Mouse (Mus musculus) heart, postnatal 14 days (tissue): ENCODE results near the gene Fam193b. TPM values are rescaled to one million over a fixed set of nuclear protein-coding genes. Genes with fewer than 3 reads are reported as not detected.

Source experiments
- DNase-seq, 2 experiments: peaks; one replicate each; pipeline ENCODE4 v3.0.0; 2021 to 2022
- intact Hi-C: fragments of 180-260 bp; cut with DNase I; formaldehyde crosslinking; loops from one replicate; pipeline ENCODE4 v1.15.1; 2025
- microRNA-seq, 2 experiments: library from miRNA; unstranded; fragments of <30 nt; microRNA quantifications; one replicate each; pipeline ENCODE4 v1.2.0; 2021 to 2022
- total RNA-seq, 2 experiments: library from RNA; stranded (reverse); gene quantifications; 2 replicates each; pipeline ENCODE4 v1.2.3; 2021

The Fam193b gene
- total RNA-seq, 2 experiments from 2014 or later = 24.8 to 26.9 TPM

DNA sequence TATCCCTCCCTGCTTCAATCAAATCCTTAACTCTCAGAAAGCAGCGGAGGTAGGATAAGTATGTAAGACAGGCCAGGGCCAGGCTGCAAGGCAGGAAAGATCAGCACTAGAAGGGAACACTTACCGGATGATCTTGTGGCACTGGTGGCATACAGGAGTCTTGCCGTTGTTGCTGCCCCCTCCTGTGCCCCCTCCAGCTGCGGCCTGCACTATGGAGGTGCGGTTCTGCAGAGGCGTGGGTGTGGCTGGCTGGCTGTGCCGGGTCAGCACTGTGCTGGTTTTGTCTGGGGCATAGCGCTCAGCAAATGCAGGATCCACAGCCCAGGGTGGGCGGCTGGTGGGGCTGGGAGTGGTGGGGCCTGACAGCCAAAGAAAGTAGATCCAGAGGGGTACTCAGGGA lies 65.1 kb downstream of the Fam193b start:
- no peak for DNase-seq
- intact Hi-C loops = no loop called here

DNA sequence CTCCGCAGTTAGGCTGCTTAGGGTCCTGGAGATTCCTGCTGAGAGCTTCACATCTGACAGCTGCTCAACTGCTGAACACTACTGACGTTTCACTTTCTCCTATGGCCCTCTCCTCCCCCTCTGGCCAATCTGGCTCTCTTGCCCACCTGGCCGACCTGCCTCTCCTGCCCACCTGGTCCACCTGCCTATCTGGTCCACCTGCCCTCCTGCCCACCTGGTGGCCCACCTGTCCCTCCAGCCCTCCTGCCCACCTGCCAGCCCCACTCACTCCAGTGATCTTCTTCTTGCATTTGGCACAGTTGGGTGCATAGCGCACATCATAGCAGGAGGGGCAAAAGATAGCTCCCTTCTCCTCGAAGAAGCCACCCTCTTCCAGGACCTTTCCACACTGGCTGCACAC lies 66.5 kb downstream of the Fam193b start:
- DNase-seq = no peak
- intact Hi-C loops = no loop called here

DNA sequence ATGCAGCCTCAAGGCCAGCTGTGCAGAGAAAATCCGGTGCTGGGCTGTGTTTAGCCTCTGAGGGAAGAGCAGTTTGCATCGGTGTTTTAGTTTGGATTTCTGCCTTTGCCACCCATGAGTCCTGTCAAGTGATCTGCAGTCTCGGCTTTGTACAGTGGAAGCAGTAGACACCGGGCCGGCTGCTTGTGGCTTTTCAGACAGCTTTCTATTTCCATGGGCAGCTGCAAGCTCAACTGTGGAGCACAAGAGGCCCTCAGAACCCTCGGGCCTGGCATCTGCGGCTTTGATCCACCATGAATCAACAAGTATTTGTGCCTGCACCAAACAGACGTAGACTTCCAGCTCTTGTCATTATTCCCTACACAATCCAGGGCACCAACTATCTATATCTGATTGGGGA lies 68.5 kb downstream of the Fam193b start:
- intact Hi-C loops = loop anchor here (2.0 kb wide), 1 partner anchor 14 kb away; the partner anchor contains the start of gene Dbn1
- no peak for DNase-seq

DNA sequence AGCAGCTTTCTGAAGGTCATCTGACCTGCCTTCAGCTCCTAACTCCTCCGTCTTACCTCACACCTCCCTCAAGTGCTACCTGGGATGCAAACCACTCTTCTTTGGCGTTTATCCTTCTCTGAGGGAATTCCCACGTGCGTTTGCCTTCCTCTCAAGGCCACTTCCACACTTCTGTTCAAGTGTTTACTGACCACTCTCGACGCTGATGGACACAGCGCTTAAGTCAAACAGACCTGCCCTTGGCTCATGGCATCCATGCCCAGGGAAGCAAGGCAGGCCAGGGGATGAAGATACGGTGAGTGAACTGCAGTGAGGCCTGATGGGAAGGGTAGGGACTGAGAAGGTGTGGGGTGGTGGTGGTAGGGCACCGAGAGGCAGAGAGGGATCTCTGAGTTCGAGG lies 70.3 kb downstream of the Fam193b start:
- intact Hi-C loops = no loop called here
- DNase-seq = no peak

DNA sequence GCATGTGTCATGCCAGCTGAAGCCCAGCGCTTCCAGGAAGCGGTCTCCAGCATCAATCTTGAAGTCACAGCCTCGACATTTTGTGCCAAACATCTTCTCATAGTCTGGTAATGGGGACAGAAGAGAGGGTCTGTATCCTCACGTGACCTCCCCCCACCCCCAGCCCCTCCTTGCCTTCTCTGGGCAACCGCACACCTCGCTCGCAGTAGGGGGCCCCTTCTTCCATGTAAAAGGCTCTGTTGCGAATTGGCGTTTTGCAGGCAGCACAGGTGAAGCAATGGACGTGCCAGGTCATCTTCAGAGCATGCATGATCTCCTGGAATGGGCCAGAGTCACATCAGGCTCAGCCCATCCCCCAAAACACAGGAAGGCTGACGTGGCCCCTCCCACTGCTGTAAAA lies 72.0 kb downstream of the Fam193b start:
- intact Hi-C loops = no loop called here
- no peak for DNase-seq

DNA sequence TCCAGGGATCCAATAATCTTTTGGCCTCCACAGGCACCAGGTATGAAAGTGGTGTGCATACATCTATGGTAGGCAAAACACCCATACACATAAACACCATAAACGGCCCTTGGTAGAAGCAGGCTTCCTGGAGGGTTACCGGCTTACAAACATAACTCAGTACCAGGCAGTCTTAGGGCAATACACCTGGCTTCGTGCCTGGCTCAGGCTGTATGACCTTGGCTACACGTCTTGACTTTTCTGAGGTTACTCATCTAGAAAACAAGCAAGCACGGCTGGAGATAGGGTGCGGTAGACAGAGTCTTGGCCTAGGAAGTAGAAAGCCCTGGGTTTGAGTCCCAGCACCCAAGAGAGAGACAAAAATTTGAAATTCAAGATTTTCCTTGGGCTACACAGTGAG lies 74.3 kb downstream of the Fam193b start:
- intact Hi-C loops = no loop called here
- no peak for DNase-seq

DNA sequence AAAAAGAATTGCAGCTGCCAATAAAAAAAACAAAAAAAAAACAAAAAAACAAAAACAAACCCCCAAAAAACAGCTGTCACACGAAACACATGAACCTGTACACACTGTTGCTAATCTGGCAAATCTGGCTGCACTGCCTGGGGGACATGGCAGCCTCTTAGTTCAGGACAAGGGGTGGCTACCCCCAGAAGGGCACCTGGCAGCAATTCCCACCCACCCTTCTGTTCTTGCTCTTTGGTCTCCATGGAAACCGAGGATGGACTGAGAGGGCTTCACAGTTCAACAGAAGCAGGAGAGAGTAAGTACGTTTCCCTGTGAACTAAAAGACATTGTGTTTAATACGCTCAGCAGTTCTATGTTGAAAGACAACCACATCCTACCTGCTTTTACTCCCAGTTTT lies 75.2 kb downstream of the Fam193b start:
- intact Hi-C loops = no loop called here
- no peak for DNase-seq

DNA sequence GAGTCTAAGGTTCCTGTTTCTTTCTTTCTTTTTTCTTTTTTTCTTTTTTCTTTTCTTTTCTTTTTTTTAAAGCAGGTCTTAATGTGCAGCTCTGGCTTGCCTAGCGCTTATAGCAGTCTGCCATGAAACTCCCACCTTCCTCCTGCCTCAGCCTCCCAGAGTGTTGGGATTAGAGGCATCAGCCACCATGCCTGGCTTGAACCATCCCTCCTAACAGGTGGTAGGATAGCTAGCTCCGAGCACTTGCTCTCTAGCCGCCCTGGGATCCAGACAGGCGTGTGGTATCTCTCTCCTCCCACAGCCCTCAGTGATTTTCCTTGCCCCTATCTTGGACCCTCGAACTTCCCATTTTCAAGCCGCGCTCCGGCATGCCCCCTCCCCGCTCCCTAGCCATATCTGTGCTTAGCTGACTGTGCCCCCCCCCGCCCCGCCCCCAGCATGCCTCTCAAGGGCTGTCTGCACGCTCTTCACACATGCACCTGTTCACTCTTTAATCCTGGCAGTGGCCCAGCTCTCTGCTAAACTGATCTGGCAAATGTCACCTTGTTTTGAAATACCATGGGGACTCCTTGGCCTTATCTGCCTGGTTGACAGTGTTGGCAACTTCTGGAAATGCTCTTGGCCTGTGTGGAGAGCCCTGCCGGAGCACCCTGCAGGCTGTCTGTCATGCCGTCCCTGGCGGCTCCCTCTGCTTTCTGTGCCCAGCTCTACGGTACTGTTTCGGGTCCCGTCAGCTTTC lies 75.9 kb downstream of the Fam193b start:
- intact Hi-C loops = no loop called here
- peak; percentile 56 to 77 for DNase-seq

DNA sequence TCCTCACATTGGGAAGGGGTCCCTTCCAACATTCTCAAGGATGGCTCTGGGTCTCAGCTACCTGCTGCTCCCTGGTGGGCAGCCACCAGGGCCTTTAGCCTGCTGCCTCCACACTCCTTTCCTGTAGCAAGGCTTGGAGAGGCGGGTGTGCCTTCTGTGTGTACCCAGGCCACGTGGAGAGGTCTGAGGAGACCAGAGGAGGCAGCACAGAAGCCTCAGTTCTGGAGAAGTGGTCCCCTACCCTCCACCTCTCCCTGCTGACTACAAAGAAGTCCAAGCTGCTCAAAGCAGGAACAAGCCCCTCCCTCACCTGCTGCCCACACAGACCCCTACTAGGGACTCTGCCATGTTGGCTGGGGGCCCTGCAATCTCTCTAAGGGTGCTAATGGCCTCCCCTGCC lies 76.7 kb downstream of the Fam193b start:
- intact Hi-C loops = no loop called here
- DNase-seq = no peak

Small RNA genes within 50 kb of the gene (microRNA-seq; reads per million reads assigned to microRNA genes)
- 3.2 to 10.9 reads per million in 2 experiments for gene Mir6945

Other genes with a start within 250 kb of the Fam193b start
- gene Rab24, start 249.2 kb downstream of the Fam193b start, total RNA-seq = 10 to 100 TPM; 31.4 to 34.3 TPM
- 1 to 10 TPM; 2.2 to 3.0 TPM for gene Mxd3, start 241.3 kb downstream of the Fam193b start, total RNA-seq
- 10 to 100 TPM; 46.0 to 49.9 TPM for gene Lman2, start 208.3 kb downstream of the Fam193b start, total RNA-seq
- 1 to 10 TPM in 1 of 2 experiments, under 1 TPM in 1; 0.65 to 1.6 TPM for gene Rgs14, start 201.4 kb downstream of the Fam193b start, total RNA-seq
- not detected for gene Slc34a1, start 172.9 kb downstream of the Fam193b start, total RNA-seq
- gene Pfn3, start 155.9 kb downstream of the Fam193b start, total RNA-seq = not detected
- gene F12, start 144.3 kb downstream of the Fam193b start, total RNA-seq = not detected
- 10 to 100 TPM; 24.3 to 27.2 TPM for gene Grk6, start 126.0 kb downstream of the Fam193b start, total RNA-seq
- 1 to 10 TPM in 1 of 2 experiments, under 1 TPM in 1; 0.81 to 1.6 TPM for gene Prr7, start 106.9 kb downstream of the Fam193b start, total RNA-seq
- gene Dbn1, start 83.0 kb downstream of the Fam193b start, total RNA-seq = 10 to 100 TPM; 27.0 to 27.3 TPM
- gene Pdlim7, start 57.4 kb downstream of the Fam193b start, total RNA-seq = 10 to 100 TPM; 52.3 to 56.6 TPM
- gene Dok3, start 41.8 kb downstream of the Fam193b start, total RNA-seq = 1 to 10 TPM; 1.9 to 2.3 TPM
- 10 to 100 TPM; 14.4 to 14.8 TPM for gene Ddx41, start 34.5 kb downstream of the Fam193b start, total RNA-seq
- 10 to 100 TPM; 83.3 to 89.3 TPM for gene Tmed9, start 2.6 kb upstream of the Fam193b start, total RNA-seq
- 10 to 100 TPM; 10.0 to 11.4 TPM for gene B4galt7, start 28.8 kb upstream of the Fam193b start, total RNA-seq
- 10 to 100 TPM; 13.9 to 14.1 TPM for gene Caml, start 51.9 kb upstream of the Fam193b start, total RNA-seq
- gene Ddx46, start 63.9 kb upstream of the Fam193b start, total RNA-seq = 10 to 100 TPM; 26.0 TPM
- gene B230219D22Rik, start 122.0 kb upstream of the Fam193b start, total RNA-seq = 10 to 100 TPM; 49.7 to 52.5 TPM
- gene Txndc15, start 143.5 kb upstream of the Fam193b start, total RNA-seq = 10 to 100 TPM; 36.2 to 37.3 TPM
- 10 to 100 TPM; 36.3 to 37.4 TPM for gene Pcbd2, start 156.2 kb upstream of the Fam193b start, total RNA-seq
- gene Catsper3, start 213.4 kb upstream of the Fam193b start, total RNA-seq = under 1 TPM in 1 of 2 experiments, not detected in 1; 0.22 TPM